Mouse (Mus musculus) ES-Bruce4 (cell line): ENCODE data around the gene Chic2.

Source experiments
- CTCF ChIP-seq: IDR thresholded peaks from one replicate; pipeline ENCODE4 v1.8.1; 2011; ENCODE audit warnings: low read depth, low read length
- EP300 ChIP-seq: IDR thresholded peaks from 2 replicates; pipeline ENCODE4 v1.6.1; 2011; ENCODE audit warnings: low read depth, low read length; ENCODE audit not compliant: insufficient read depth
- POLR2A ChIP-seq: IDR thresholded peaks from one replicate; pipeline ENCODE4 v1.8.1; 2011; ENCODE audit warnings: low read length; ENCODE audit not compliant: insufficient read depth

- TF ChIP-seq POLR2A (no peak), EP300 (no peak), CTCF (no peak)
These were observed 29.8 kb downstream of the Chic2 start for GRCm38 (mm10) chr5:75014768-75015167.
